Mouse (Mus musculus) G1E (cell line): ENCODE data around the gene Hrk.

Source experiments
- CTCF ChIP-seq: IDR thresholded peaks from 2 replicates; pipeline ENCODE4 v1.5.1; 2012; ENCODE audit warnings: low read depth, low read length, inconsistent platforms, mixed read lengths
- GATA1 ChIP-seq: IDR thresholded peaks from 2 replicates; pipeline ENCODE4 v1.6.1; 2012; ENCODE audit warnings: borderline replicate concordance, low read length, inconsistent platforms, mixed read lengths
- GATA2 ChIP-seq: IDR thresholded peaks from 2 replicates; pipeline ENCODE4 v1.6.1; 2012; ENCODE audit warnings: low read depth, low read length, inconsistent platforms, borderline replicate concordance
- POLR2AphosphoS5 ChIP-seq: IDR thresholded peaks from 2 replicates; pipeline ENCODE4 v1.6.1; 2012; ENCODE audit warnings: low read depth, low read length, inconsistent platforms; ENCODE audit not compliant: insufficient replicate concordance
- TAL1 ChIP-seq: conservative IDR thresholded peaks from 2 replicates; pipeline ENCODE4 v1.6.1; 2012; ENCODE audit warnings: low read depth, low read length, inconsistent platforms, mixed read lengths

DNA sequence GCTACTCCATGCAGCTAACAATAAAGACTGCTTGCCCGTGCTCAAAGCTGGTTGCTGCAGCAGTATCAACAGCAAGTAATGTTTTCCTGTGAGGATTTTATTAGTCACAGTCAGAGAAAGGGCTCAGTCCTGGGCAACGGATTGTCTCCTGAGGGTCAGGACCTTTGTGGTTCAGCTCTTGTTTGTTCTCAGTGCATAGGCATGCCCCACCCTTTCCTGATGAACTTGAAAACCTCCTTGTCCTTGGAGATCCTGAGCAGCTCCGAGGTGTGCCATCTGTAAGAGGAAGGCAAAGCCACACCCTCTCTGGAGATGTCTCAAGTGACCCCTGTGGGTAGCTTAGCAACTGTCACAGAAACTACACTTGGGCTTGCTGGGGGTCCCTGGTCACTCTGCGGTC is 3.8 kb upstream of the Hrk start:
- TF ChIP-seq CTCF: no peak
- TF ChIP-seq GATA1: no peak
- no peak for TF ChIP-seq GATA2
- no peak for TF ChIP-seq TAL1
- no peak for TF ChIP-seq POLR2AphosphoS5
